Mouse (Mus musculus): ENCODE measurements at regions not wholly inside any gene's neighbourhood (a gene's known extent, or its start where the extent isn't known, plus 50 kb on each side); places are given as distances from the start of the nearest gene placed in this dataset.

DNA sequence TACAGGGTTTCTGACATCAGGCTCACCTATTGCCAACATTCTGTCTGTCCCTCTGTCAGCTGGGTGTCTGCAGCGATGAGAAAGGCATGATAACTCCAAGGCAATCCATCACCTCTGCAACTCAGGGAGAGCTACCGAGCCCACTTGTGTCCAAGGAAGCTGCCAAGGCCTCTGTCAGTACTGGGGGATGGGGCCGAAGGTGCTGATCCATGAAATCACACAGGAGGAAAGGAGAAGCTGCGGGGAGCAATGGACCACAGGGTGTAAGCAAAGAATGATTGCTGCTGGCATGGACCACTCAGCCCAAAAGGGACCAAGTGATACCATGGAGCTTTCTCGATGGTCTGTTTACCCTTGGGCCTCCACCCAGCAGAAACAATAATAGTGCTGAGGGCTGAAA, 67.5 kb upstream of the Mid1ip1 start:
- Histone ChIP-seq H3K4me1 (ENCODE audit: control insufficient read depth, insufficient read depth, low read length) (no peaks in the 10 kb centered on the region), H3K36me3 (ENCODE audit: control insufficient read depth, insufficient read depth, low read length) (no peaks in the 10 kb centered on the region), H3K27ac (ENCODE audit: low read depth, low read length) (no peak overlapping the region), H3K4me2 (ENCODE audit: low read length) (no peak overlapping the region), H3K9ac (ENCODE audit: low read length) (no peak overlapping the region), H3K4me3 (ENCODE audit: low read depth, low read length) (no peak overlapping the region), H3K9me3 (replicated peaks; ENCODE audit: control insufficient read depth, low read length) (no peaks in the 10 kb centered on the region), H3K27me3 (replicated peaks; ENCODE audit: control insufficient read depth, insufficient read depth, low read length) (no peaks in the 10 kb centered on the region)
- DNase-seq (ENCODE audit: low spot score) (no peak), ATAC-seq (no peak)
- WGBS = 61% methylated on average over 5 of the region's 5 CpGs

DNA sequence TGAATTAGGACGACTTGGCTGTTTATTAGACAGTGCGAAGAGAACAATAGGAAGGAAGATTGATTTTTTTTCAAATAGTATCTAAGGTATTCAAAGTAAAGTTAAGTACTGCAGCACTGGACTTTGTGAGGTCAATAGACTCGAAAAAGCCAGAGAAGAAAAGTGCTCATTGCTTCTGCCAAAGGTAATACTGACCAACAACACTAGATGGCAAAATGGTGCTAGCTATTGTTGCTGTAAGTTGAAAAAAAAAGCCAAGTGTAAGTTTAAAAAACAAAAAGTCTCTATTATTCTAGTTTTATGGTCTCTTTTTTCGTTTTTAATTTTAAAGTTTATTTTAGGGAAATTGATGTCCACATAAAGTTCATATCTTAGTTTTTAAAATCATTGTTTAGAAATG, 63.9 kb upstream of the Mid1ip1 start:
- Histone ChIP-seq H3K27ac (ENCODE audit: low read depth, low read length) (no peak overlapping the region), H3K9ac (ENCODE audit: low read length) (no peak overlapping the region), H3K4me3 (ENCODE audit: low read depth, low read length) (no peak overlapping the region), H3K4me1 (ENCODE audit: control insufficient read depth, insufficient read depth, low read length) (no peaks in the 10 kb centered on the region), H3K4me2 (ENCODE audit: low read length) (no peak overlapping the region), H3K36me3 (ENCODE audit: control insufficient read depth, insufficient read depth, low read length) (no peaks in the 10 kb centered on the region), H3K9me3 (replicated peaks; ENCODE audit: control insufficient read depth, low read length) (no peaks in the 10 kb centered on the region), H3K27me3 (replicated peaks; ENCODE audit: control insufficient read depth, insufficient read depth, low read length) (no peaks in the 10 kb centered on the region)
- ATAC-seq (no peak), DNase-seq (ENCODE audit: low spot score) (peak; percentile 52)
- 25% methylated on average over 4 of the region's 4 CpGs for WGBS
